Mouse (Mus musculus): ENCODE data around the gene Hsp90ab1.

Hsp90ab1 gene

DNA sequence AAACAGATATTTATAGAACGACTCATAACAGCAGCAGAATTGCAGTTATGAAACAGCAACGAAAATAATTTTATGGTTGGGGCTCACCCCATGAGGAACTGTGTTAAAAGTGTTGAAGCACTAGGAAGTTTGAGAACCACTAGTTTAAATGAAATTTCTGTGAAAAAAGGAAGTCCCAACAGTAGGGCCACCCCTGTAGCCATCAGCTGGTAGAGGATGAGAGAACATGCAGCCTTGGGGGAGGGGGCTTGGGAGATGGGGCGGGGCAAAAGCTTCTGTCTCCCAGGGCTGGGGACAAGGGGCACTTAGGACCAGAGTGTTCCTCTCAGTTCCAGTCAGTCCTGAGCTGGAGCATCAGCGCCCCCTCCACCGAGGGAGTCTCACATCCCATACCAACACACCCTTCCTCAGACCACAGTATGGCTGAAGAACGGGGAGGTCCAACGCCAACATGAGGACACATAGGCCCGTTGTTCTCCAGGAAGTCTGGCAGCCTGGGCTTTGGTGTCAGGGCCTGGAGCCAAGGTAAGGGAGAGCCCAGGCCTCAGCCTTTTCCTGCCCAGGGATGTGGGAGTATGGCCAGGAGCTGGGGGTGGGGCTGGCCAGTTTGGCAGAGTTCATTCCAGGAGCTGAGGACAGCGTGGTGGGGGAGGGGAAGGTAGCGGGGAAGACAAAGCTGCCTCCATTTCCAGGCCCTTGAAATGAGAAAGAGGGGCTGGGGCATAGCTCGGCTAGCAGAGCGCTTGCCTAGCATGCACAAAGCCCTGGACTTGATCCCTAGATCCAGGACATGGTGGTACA lies 11.2 kb upstream of the Hsp90ab1 start:
- in situ Hi-C loops (cut with MboI; ENCODE audit: low pct_unique_long_range_greater_than_20kb in 1 of 2, low sequenced_read_pairs in 2 of 2, unreplicated experiment in 1 of 2): no loop called here

DNA sequence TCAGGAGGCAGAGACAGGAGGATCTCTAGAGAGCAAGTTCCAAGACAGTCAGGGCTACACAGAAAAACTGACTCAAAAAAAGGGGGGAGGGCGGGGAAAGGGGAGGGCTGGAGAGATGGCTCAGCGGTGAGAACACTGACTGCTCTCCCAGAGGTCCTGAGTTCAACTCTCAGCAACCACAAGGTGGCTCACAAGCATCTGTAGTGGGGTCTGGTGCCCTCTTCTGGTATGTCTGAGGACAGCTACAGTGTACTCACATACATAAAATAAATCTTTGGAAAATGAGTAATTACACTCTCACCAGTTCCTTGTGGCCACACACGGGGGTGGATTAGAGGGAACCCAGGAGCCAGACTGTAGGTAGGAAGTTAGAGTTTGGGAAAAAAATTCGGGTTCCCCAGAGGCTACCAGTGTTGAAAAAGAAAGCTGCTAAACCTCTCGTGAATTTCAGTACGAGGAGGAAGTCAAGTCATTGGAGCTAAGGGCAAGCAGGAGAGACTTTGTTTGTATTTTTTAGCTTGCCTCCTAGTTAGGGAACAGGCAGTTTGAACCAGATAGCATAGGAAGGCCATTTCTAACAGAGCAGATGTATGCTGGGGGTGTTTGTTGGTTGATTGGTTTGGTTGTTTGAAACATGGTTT lies 9.8 kb upstream of the Hsp90ab1 start:
- in situ Hi-C loops (cut with MboI; ENCODE audit: low pct_unique_long_range_greater_than_20kb in 1 of 2, low sequenced_read_pairs in 2 of 2, unreplicated experiment in 1 of 2): no loop called here

DNA sequence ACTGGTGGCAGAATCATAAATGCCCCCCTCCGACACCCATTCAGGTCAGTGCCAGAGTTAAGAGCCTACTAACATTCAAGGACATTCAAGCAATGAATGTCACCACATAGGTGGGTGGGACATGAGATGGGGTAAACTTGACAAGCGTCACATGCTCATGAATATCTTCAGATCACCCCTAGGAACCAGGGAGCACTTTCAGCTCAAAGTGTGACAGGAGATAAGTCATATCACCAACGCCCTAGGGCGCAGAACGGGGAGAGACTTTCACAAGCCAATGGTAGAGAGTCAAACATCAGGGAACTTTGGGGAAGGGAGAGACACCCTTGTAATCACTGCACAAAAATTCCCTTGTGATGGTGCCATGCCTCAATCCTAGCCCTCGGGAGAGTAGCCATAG lies 9.1 kb upstream of the Hsp90ab1 start:
- in situ Hi-C loops (cut with MboI; ENCODE audit: low pct_unique_long_range_greater_than_20kb in 1 of 2, low sequenced_read_pairs in 2 of 2, unreplicated experiment in 1 of 2): no loop called here

DNA sequence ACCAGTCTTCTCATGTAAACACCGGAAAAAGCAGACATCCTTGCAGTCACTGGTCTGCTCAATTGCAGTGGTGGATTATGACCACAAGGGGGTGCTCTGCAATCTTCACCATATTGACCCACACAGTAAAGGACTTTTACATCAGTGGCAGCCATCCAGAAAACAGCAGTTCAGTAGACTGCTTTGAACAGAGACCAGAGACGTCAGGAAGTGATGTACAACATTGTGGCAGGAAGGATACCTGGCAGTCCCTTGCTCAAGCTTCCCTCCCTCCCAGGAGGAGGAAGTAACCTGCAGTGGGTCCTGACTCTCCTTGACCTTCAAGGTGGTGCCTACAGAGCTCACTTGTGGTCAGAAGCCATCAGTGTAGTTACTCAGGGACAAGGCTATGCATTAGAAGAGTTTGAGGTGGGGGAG lies 8.5 kb upstream of the Hsp90ab1 start:
- in situ Hi-C loops (cut with MboI; ENCODE audit: low pct_unique_long_range_greater_than_20kb in 1 of 2, low sequenced_read_pairs in 2 of 2, unreplicated experiment in 1 of 2): no loop called here

DNA sequence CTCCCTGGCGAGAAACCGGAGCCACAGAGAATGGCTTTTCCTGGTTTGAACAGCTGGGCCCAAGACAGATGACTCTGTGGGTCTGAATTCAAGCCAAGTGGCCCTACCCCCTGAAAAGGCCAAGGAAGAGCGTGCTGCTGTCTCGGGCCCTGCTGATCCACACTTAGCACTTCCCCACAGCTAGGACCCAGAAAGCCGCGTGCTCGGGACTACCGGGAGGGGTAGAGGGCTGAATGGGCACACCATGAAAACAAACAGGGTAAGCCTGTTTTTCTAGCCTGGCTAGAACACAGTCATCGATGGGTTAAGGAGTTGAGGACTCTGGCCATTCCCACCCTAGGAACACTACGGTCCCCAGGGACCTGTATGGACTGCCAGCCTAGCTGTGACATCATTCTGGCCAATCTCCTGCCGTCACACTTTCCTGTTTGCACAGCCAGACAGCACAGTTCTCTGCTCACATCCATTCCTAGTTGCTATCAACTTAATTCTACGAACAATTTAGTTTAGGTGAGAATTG lies 7.9 kb upstream of the Hsp90ab1 start:
- in situ Hi-C loops (cut with MboI; ENCODE audit: low pct_unique_long_range_greater_than_20kb in 1 of 2, low sequenced_read_pairs in 2 of 2, unreplicated experiment in 1 of 2): no loop called here

DNA sequence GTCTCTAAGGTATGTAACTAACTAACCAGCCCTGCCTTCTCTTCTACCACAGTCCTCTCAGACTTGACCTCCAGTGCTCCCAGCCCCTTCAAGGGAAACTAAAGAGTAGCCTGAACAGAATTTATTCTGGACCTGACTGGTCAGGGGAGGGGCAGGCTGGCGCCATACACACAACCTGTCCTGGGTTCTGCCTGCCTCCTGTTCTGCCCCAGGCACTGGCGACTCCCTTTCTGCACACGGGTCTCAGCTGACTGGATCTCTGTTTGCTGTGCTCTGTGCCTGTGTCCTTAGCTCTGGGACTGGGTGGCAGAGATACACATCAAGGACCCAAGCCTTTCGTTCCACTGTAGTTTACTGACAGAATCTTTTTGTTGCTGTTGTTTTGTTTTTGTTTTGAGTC lies 6.5 kb upstream of the Hsp90ab1 start:
- in situ Hi-C loops (cut with MboI; ENCODE audit: low pct_unique_long_range_greater_than_20kb in 1 of 2, low sequenced_read_pairs in 2 of 2, unreplicated experiment in 1 of 2): no loop called here

DNA sequence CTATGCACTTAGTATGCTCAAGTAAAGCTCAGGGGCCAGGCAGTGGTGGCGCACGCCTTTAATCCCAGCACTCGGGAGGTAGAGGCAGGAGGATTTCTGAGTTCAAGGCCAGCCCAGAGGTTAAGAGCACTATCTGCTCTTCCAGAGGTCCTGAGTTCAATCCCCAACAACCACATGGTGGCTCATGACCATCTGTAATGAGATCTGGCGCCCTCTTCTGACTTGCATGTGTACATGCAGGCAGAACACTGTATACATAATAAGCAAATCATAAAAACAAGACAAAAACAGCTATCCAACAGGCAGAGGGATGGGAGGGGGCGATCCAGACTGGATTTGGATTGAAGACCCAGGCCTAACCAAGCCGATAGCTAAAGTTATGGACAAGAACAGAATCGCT lies 5.8 kb upstream of the Hsp90ab1 start:
- in situ Hi-C loops (cut with MboI; ENCODE audit: low pct_unique_long_range_greater_than_20kb in 1 of 2, low sequenced_read_pairs in 2 of 2, unreplicated experiment in 1 of 2): no loop called here

DNA sequence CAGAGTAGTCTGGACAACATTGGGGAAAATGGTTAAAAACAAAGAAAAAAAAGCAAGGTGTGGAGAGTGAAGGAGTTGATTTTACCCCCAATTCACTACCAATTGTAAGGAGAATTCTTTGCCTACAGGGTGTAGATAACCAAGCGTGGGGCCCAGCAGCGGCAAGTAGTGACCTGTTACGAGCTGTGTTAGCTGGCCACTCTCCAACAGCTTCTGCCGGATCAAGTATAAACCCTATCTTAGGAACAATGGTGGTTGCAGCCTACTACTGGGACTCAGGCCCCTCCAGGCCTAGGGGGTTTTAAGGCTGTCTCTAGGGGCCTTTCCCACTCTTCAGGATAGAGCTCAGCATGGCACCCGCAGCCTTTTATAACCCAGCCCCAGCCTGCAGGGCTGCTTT lies 5.2 kb upstream of the Hsp90ab1 start:
- in situ Hi-C loops (cut with MboI; ENCODE audit: low pct_unique_long_range_greater_than_20kb in 1 of 2, low sequenced_read_pairs in 2 of 2, unreplicated experiment in 1 of 2): no loop called here

DNA sequence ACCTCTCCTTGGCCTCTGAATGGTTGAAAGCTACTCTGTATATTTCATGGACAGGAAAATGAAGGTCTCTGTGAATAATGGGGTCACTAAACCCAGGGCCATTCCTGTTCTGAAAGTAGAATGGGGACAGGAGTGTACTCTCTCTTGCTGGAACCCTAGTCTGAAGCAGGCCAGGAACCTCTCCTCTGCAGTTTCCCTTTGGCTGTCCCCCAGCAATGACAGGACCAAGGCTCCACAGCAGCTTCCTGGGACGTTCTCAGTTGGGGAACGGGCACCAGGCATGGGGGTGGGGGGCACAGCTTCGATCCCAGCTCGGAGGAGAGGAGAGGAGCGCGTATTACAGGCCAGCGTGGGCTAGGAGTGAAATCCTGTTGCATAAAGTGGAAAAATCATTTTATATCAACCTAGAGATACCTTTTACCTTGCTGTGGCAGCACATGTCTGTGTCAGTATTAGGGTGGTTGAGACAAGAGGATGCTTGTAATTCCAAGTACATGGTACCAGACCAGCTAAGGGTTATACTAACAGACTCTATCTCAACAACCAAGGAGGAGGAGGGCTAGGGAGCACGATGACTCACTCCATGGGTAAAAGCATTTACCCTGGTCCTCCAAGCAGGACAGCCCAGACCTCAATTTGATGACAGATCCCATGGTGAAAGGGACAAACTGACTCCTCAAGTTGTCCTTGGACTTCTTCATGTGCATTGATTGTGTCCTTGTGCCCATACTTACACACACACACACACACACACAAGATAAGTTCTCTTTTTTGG lies 2.2 kb upstream of the Hsp90ab1 start:
- in situ Hi-C loops (cut with MboI; ENCODE audit: low pct_unique_long_range_greater_than_20kb in 1 of 2, low sequenced_read_pairs in 2 of 2, unreplicated experiment in 1 of 2): no loop called here

DNA sequence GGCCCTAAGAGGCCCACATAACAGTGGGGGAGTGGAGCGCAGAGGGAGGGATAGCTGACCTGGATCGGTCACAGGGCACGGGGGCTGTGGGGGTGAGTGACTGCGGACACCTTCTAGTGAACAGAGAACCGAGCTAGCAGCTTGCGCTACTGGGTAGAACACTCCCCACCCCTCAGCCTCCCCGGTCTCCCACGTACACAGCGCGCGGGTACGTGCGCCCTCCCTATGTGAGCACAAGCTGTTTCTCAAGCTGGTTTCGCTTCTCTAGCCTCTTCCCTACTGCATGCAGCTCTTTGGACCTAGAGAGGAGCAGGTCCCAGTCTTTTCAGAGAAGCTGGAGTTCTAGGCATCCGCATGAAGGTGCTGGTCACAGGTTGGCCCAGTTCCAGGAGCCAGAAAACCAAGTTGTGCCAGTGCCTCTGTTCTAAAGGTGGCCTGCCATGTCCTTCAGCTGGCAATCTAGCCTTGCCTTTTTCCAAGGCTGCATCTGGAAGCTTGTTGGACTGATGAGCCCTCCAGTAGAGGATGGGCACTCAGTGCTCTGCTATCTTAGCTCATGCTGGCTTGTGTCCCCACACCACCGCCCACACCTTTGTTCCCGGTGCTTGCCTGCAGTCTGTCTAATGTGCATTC lies 1.2 kb upstream of the Hsp90ab1 start:
- in situ Hi-C loops (cut with MboI; ENCODE audit: low pct_unique_long_range_greater_than_20kb in 1 of 2, low sequenced_read_pairs in 2 of 2, unreplicated experiment in 1 of 2): no loop called here

DNA sequence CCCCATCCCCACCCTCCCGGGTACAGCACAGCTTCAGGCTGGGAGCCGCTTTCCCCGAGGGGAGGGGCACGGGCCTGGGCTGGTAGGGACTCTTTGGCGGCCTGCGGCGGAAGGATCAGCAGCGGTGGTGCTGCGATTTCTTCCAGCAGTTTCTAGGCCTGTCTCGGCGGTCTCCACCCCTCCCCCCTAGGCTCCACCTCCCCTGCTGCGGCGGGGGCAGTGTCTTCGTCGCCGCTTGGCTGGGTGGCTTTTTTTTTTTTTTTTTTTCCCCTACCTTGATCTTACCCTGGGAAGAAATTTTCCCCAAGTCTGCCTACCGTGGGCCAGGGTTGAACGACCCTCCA lies 681 bp upstream of the Hsp90ab1 start:
- in situ Hi-C loops (cut with MboI; ENCODE audit: low pct_unique_long_range_greater_than_20kb in 1 of 2, low sequenced_read_pairs in 2 of 2, unreplicated experiment in 1 of 2): no loop called here

DNA sequence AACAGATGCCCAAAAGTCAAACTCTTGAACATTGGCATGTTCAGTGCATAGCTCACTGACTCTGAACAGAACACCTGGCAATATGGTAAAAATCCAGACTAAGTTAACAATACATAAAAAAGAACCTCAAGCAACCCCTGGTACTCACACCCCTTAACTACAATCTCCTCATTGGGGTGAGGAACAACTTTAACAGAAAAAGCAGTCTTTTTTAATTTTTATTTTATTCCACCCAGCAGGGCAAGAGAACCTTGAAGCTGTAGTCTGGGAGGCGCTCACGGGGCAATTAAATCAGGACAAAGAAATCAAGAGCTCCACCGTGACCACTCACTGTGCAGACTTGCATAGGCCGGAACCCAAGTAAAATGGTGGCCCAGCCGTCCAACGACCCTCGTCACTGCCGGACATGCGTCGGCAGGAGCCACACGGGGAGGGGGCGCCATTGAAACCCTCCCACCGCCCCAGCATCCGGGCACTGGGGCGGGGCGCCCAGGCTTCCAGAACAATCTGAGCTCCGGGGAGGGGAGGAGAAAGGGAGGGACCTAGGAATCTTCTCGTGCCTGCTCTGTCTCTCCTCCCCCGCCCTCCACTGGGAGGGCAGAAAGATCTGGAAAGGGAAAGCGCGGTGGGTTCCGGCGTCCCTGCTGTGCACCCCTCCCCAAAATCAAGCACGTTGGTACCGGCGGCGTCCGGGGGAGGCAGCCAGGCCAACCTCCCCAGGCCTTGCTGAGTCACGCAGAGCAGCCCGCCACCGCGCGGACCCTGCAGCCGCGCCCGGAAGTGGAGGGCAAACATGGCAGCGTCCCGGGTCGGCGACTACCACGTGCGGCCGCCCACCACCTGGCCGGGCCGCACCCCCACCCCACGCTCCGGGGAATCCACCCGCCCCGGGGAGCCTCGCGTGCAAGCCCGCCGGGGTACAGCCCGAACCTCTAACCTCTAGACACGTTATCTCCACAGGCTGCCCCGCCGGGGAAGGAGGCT lies 676 bp downstream of the Hsp90ab1 start:
- in situ Hi-C loops (cut with MboI; ENCODE audit: low pct_unique_long_range_greater_than_20kb in 1 of 2, low sequenced_read_pairs in 2 of 2, unreplicated experiment in 1 of 2): no loop called here

DNA sequence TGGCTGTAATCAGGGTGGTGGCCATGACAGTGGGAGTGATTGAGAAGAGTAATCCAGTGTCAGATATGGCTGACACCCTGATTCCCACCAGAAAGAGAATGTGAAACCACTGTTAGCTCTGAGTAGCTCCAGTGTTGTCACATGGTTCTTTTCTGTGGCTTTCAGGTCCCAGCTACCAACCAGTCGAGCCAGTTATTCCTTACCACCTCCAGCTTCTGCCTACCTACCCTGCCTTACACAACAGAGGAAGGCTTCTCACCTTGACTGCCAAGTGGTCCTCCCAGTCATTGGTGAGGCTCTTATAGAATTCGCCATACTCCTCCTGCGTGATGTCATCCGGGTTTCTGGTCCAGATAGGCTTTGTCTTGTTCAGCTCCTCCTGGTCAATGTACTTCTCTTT lies 3.1 kb downstream of the Hsp90ab1 start:
- in situ Hi-C loops (cut with MboI; ENCODE audit: low pct_unique_long_range_greater_than_20kb in 1 of 2, low sequenced_read_pairs in 2 of 2, unreplicated experiment in 1 of 2): no loop called here

DNA sequence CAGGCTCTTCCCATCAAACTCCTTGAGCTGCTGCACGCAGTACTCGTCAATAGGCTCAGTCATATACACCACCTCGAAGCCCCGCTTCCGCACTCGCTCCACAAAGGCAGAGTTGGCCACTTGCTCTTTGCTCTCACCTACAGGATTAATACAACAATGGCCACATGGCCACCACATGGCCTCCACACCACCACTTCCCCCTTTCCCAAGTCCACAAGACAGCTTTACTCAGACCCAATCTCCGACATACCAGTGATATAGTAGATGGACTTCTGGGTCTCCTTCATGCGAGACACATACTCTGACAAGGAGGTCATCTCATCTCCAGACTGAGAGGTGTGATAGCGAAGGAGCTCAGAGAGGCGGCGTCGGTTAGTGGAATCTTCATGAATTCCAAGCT lies 4.1 kb downstream of the Hsp90ab1 start:
- in situ Hi-C loops (cut with MboI; ENCODE audit: low pct_unique_long_range_greater_than_20kb in 1 of 2, low sequenced_read_pairs in 2 of 2, unreplicated experiment in 1 of 2): no loop called here

DNA sequence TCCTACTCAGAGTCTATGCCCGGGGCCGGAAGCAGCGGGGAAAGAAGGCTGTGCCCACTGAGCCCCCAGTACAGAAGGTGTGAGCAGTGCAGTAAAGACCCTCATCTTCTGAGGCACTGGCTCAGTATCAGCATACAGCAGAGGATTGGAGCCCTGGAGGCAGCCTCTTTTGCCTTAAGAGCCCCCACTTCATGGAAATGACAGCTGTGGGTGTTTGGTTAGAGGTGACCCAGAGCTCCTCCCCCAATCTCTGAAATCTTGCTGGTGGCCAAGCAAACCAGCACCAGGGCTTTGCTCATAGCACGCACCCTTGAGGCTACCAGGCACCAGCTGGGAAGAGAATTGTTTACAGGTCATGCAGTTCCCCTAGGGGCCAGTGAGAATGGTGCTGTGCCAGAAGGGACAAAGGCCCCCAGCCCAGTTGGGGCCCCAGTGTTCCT lies 5.9 kb downstream of the Hsp90ab1 start:
- in situ Hi-C loops (cut with MboI; ENCODE audit: low pct_unique_long_range_greater_than_20kb in 1 of 2, low sequenced_read_pairs in 2 of 2, unreplicated experiment in 1 of 2): no loop called here

DNA sequence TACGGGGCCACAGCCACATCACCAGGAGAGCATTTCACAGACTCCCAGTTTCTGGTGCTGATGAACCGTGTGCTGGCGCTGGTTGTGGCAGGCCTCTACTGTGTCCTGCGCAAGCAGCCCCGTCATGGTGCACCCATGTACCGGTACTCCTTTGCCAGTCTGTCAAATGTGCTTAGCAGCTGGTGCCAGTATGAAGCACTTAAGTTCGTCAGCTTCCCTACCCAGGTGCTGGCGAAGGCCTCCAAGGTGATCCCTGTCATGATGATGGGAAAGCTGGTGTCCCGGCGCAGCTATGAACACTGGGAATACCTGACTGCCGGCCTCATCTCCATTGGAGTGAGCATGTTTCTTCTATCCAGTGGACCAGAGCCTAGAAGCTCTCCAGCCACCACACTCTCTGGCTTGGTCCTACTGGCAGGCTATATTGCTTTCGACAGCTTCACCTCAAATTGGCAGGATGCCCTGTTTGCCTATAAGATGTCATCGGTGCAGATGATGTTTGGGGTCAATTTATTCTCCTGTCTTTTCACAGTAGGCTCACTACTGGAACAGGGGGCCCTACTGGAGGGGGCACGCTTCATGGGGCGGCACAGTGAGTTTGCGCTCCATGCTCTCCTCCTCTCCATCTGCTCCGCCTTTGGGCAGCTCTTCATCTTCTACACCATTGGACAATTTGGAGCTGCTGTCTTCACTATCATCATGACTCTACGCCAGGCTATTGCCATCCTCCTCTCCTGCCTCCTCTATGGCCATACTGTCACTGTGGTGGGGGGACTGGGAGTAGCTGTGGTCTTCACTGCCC lies 6.5 kb downstream of the Hsp90ab1 start:
- in situ Hi-C loops (cut with MboI; ENCODE audit: low pct_unique_long_range_greater_than_20kb in 1 of 2, low sequenced_read_pairs in 2 of 2, unreplicated experiment in 1 of 2): no loop called here

DNA sequence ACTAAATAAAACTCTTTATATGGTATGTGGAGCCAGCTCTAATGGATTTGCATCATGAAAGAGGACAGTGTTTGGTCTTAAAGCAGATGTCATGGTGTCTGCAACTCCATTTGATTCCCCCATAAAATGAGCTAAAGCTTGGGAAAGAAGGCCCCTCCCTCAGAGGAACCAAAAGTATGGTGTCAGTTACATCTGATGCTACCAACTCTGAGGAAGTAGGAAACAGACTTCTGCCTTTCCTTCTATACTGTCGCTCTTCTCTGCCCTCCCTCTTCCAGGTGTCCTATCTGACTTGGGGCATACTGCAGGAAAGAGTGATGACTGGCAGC lies 7.1 kb downstream of the Hsp90ab1 start:
- in situ Hi-C loops (cut with MboI; ENCODE audit: low pct_unique_long_range_greater_than_20kb in 1 of 2, low sequenced_read_pairs in 2 of 2, unreplicated experiment in 1 of 2): no loop called here

All from mouse embryonic stem cell (cell line).